Mouse (Mus musculus): ENCODE data around the gene Mief2. TPM values are rescaled to one million over a fixed set of nuclear protein-coding genes. Genes with fewer than 3 reads are reported as not detected.
A peak's percentile ranks its signal among the peaks of the same experiment; 100 is the strongest.

The Mief2 gene
- total RNA-seq, 2 experiments from 2014 or later = 30.5 to 34.2 TPM

DNA sequence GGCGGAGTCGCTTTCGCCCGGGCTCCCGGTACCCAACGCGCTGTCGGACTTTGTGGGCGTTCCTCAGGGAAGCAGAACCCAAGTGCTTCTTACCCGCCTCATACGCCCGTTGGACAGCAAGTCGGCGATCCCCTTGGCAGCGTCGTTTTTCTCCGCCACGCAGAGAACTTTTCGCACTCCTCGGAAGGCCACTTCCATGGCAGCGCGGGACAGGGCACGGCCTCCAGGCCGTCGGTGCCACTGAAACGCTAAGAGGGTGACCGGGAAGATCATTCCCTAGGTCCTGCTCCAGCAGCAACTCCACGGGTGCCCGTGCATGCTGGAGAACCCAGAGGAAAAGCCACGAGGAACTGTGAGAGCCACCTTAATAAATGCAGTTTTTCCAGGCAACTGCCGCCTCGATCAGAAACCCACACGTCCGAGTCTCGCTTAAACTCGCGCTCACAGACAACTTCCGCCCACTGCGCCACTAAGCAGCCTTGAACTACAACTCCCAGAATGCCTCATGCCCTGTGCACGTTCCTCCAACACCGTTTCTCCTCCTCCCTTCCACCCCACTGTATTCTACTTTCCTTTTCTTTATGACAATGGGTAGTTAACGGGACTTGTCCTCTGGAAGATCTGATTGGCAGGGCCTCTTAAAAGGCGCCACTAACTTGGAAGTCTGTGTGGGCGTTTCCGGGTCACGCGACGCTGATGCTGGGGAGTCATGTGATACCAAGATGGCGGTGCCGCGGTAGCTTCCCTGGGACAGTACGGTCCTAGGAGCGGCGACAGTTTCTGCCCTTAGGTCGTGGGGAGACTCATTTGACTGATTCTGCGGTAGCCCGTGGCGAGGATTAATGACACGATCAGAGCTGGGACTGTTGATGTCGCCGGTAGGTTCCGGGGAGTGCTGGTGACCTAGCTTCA is 48.9 kb downstream of the Mief2 start, which contains the start of the genes Top3a and Smcr8:
Gene Top3a, minus strand, starts transcription at position 537 of the 912 bp plus-strand sequence.
Gene Smcr8, plus strand, starts transcription at position 696 of the 912 bp plus-strand sequence.
- peak; percentile 93 for DNase-seq

DNA sequence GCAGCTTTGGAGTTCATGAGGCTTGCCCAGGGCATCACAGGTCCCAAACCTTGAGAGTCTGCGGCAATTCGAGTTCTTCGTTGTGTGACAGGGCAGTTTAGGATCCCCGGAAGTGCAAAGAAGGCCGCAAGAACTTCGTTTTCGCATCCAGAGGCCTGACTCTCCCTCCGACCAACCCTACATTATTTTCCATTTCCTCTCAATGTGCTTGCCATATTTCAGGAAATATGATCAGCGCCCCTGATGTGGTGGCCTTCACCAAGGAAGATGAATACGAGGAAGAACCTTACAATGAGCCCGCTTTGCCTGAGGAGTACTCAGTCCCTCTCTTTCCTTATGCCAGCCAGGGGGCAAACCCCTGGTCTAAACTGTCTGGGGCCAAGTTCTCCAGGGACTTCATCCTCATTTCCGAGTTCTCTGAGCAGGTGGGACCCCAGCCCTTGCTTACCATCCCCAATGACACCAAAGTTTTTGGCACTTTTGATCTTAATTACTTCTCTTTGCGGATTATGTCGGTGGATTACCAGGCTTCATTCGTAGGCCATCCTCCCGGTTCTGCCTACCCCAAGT is 49.7 kb downstream of the Mief2 start:
- DNase-seq = no peak

DNA sequence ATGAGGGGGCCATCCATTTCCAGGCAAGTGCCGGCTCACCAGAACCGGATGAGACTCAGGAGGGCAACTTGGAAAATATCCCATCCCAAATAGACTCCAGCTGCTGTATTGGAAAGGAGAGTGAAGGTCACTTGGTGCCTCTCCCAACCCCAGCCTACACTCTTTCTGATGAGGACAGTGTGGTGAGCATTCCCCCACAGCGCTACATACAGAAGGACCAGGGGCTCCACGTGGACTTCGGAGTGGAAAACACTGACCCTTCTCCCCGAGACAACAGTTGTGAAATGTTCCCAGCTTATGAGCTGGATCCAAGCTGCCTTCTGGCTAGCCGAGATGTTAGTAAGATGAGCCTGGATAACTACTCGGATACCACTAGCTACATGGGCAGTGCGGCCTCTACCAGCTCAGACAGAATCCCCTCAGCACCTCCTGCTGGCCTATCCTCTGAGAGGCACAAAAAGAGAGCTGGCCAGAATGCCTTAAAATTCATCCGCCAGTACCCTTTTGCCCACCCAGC is 51.5 kb downstream of the Mief2 start:
- no peak for DNase-seq

Small RNAs within 50 kb of the gene (microRNA-seq; reads per million reads assigned to microRNA genes)
- gene Mir5100 = 3.4 to 8.6 reads per million in 2 experiments

Other genes starting within 250 kb of the Mief2 start
- 10 to 100 TPM; 77.6 to 82.0 TPM for gene Alkbh5, start 192.0 kb upstream of the Mief2 start, total RNA-seq (2021)
- gene Llgl1, start 28.7 kb upstream of the Mief2 start, total RNA-seq (2021) = 10 to 100 TPM; 10.4 to 10.8 TPM
- gene Flii, start 1.1 kb upstream of the Mief2 start, total RNA-seq (2021) = 100 to 1,000 TPM; 124 to 129 TPM
- 1 to 10 TPM; 3.8 to 4.4 TPM for gene Top3a, start 49.0 kb downstream of the Mief2 start, total RNA-seq (2021)
- gene Smcr8, start 49.1 kb downstream of the Mief2 start, total RNA-seq (2021) = 10 to 100 TPM; 15.2 to 16.8 TPM
- 10 to 100 TPM; 11.9 to 13.5 TPM for gene Shmt1, start 83.3 kb downstream of the Mief2 start, total RNA-seq (2021)
- gene Dhrs7b, start 102.2 kb downstream of the Mief2 start, total RNA-seq (2021) = 10 to 100 TPM; 24.3 TPM
- 10 to 100 TPM; 28.9 to 29.6 TPM for gene Tmem11, start 150.9 kb downstream of the Mief2 start, total RNA-seq (2021)
- 10 to 100 TPM in 1 of 2 experiments, 1 to 10 TPM in 1; 9.9 to 12.4 TPM for gene Natd1, start 186.4 kb downstream of the Mief2 start, total RNA-seq (2021)
- 10 to 100 TPM; 70.9 to 73.4 TPM for gene Map2k3, start 203.6 kb downstream of the Mief2 start, total RNA-seq (2021)

Data from heart, adult 18-20 months (tissue).